Mouse (Mus musculus) kidney, adult 2 months (tissue): ENCODE results near the gene Inhbb. TPM values are rescaled to one million over a fixed set of nuclear protein-coding genes. Genes with fewer than 3 reads are reported as not detected.

Experiments used
- DNase-seq: peaks from one replicate; pipeline ENCODE4 v3.0.0; 2021
- H3K27ac ChIP-seq: fragments of 200-500 bp; 2 replicates; pipeline ENCODE4 v1.5.1; 2012; ENCODE audit warnings: low read depth, low read length, control low read depth, inconsistent platforms; ENCODE audit not compliant: insufficient read depth
- H3K27me3 ChIP-seq: fragments of 200-500 bp; replicated peaks from 2 replicates; pipeline ENCODE4 v1.6.1; 2012; ENCODE audit warnings: mild to moderate bottlenecking, moderate library complexity, low read length, inconsistent platforms; ENCODE audit not compliant: control insufficient read depth, insufficient read depth
- H3K36me3 ChIP-seq: fragments of 200-500 bp; 2 replicates; pipeline ENCODE4 v1.6.1; 2012; ENCODE audit warnings: mild to moderate bottlenecking, moderate library complexity, low read length, inconsistent platforms; ENCODE audit not compliant: control insufficient read depth, insufficient read depth
- H3K4me1 ChIP-seq: fragments of 200-500 bp; 2 replicates; pipeline ENCODE4 v1.6.1; 2011; ENCODE audit warnings: low read length; ENCODE audit not compliant: control insufficient read depth, insufficient read depth
- H3K4me3 ChIP-seq: fragments of 200-500 bp; 2 replicates; pipeline ENCODE4 v1.5.1; 2011; ENCODE audit warnings: mild to moderate bottlenecking, low read depth, low read length, control low read depth; ENCODE audit not compliant: insufficient read depth
- CTCF ChIP-seq: fragments of 200-500 bp; conservative IDR thresholded peaks from 2 replicates; pipeline ENCODE4 v1.5.1; 2011; ENCODE audit warnings: low read depth, mild to moderate bottlenecking, control low read depth, low read length, moderate library complexity, mixed read lengths; ENCODE audit not compliant: insufficient read depth, insufficient read length
- POLR2A ChIP-seq: fragments of 200-500 bp; IDR thresholded peaks from one replicate; pipeline ENCODE4 v1.6.1; 2011; ENCODE audit warnings: low read depth, low read length, control low read depth
- WGBS: fragments of 180-500 bp; shearing (Covaris S2); methylation state at CpG from one replicate; pipeline ENCODE4 v1.1.7; 2018; 5-methylcytosine and 5-hydroxymethylcytosine counted together
- polyA plus RNA-seq: library from polyadenylated mRNA; depleted of rRNA; stranded (reverse); fragments of >200 nt; gene quantifications from 2 replicates; pipeline ENCODE4 v1.2.3, GENCODE M21; 2012

Inhbb gene
- polyA plus RNA-seq, 1 experiment = 0.72 TPM

DNA sequence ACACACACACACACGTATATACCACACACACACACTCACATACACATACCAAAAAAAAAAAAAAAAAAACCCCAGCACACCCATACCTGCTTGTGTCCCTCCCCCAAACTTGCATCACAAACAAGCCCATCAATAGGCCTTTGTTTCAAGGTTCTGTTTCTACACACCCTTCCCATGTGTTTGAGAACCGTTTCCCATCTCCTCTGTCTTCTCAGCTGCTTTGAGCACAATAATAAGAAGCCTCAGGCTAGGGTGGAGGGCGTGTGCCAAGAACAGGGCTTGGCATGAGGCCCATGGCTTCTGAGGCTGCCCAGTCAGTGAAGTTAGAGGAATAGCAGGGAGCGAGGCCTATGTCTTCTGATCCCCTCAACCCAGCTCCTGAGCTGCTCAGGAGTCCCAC is 31.7 kb upstream of the Inhbb start:
- Histone ChIP-seq H3K4me3 (no peak overlapping the region), H3K36me3 (no peaks in the 10 kb centered on the region), H3K27ac (no peak overlapping the region), H3K27me3 (no peaks in the 10 kb centered on the region), H3K4me1 (peaks cover 5% of the 10 kb centered on the region; the same call in 1 of the 2 replicates)
- TF ChIP-seq POLR2A (no peak), CTCF (no peak)
- no peak for DNase-seq
- whole genome bisulfite sequencing = 62% methylated on average over 3 of the region's 4 CpGs

- H3K27ac ChIP-seq = no peak overlapping the region
- no peak overlapping the region for H3K4me3 ChIP-seq
- no peaks in the 10 kb centered on the region for H3K27me3 ChIP-seq
- H3K36me3 ChIP-seq = no peaks in the 10 kb centered on the region
- 61% methylated on average over 10 of the region's 10 CpGs for WGBS
- no peak for DNase-seq
- no peaks in the 10 kb centered on the region for H3K4me1 ChIP-seq
- TF ChIP-seq CTCF (no peak), POLR2A (no peak)
Observed at GRCm38 (mm10) chr1:119451417-119451816, 29.4 kb upstream of the Inhbb start.

DNA sequence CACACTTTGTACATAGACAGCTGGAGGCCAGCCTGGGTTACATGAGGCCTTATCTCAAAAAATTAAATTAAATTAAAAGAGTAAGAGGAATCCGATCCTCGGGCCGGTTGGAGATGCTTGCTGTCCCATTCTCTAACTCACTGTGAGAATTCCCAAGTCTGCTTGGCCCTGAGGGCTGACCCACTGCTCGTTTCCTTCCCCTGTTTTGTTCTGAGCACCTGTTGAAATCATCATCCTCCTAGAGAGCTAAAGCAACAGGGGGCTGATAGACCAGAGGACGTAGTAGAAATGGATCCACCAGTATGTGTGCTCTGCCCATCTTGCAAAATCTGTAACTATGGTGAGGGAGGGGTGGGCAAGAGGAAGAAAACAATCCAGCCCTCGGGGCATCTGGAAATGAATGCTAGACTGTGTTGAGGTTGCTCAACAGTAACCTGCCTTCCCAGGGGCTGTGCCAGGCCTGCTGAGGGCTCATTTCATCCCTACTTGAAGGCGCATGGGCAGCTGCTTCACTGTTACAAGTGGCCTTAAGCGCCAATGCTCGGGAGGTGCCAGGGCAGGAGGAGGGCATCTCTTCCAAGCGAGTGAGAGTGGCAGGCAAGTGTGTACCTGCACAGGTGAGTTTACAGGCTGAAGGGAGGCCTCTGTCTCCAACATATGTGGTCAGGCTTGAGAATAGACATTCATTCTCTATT is 28.8 kb upstream of the Inhbb start:
- WGBS = 80% methylated on average over 10 of the region's 10 CpGs
- H3K4me1 ChIP-seq = no peaks in the 10 kb centered on the region
- no peak overlapping the region for H3K27ac ChIP-seq
- no peak for DNase-seq
- TF ChIP-seq POLR2A (no peak), CTCF (no peak)
- H3K36me3 ChIP-seq = no peaks in the 10 kb centered on the region
- H3K27me3 ChIP-seq = no peaks in the 10 kb centered on the region
- no peak overlapping the region for H3K4me3 ChIP-seq

- H3K4me1 ChIP-seq = no peaks in the 10 kb centered on the region
- no peaks in the 10 kb centered on the region for H3K36me3 ChIP-seq
- WGBS = 64% methylated on average over 10 of the region's 10 CpGs
- no peak for TF ChIP-seq POLR2A
- TF ChIP-seq CTCF = no peak
- no peaks in the 10 kb centered on the region for H3K27me3 ChIP-seq
- H3K27ac ChIP-seq = no peak overlapping the region
- no peak for DNase-seq
- no peak overlapping the region for H3K4me3 ChIP-seq
Observed at GRCm38 (mm10) chr1:119446753-119447283, 24.8 kb upstream of the Inhbb start.

DNA sequence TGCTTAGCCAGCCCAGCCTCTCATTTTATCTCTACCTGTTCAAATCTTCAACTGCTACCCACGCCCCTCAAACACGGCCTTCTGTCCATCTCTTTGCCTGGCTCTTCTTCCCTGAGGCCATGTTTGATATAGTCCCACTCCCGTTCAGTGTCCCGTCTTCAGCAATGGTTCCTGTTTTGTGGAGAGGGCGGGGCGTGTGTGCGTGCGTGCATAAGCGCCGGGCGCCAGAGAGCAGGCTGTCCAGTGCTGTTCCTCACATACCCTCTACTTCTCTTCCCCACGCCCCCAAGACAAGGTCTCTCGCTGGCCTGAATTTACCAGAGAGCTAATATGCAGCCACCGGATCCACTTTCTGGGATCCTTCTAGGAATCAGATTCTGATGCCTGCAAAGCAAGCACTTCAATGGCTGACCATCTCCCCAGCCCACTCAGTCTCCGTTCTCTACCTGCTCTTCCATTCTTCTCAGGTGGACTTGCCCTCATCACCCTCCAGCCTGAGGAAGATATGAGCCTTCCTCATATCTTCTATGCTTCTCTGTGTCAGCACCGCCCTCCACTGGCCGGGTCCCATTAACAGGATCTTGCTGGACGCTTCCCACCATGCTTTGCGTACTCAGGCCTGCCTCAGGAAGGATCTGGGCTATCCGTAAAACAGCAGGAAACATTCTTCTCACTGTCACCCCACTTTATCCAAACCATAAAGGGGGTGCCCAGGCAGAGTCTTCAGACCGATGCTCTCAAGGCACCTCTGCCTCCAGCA is 21.7 kb upstream of the Inhbb start:
- H3K27me3 ChIP-seq = no peaks in the 10 kb centered on the region
- no peaks in the 10 kb centered on the region for H3K4me1 ChIP-seq
- H3K27ac ChIP-seq = no peak overlapping the region
- H3K4me3 ChIP-seq = no peak overlapping the region
- TF ChIP-seq CTCF (peak; percentile 24; the same call in 1 of the 2 replicates), POLR2A (no peak)
- no peaks in the 10 kb centered on the region for H3K36me3 ChIP-seq
- 86% methylated on average over 21 of the region's 21 CpGs for WGBS
- no peak for DNase-seq

DNA sequence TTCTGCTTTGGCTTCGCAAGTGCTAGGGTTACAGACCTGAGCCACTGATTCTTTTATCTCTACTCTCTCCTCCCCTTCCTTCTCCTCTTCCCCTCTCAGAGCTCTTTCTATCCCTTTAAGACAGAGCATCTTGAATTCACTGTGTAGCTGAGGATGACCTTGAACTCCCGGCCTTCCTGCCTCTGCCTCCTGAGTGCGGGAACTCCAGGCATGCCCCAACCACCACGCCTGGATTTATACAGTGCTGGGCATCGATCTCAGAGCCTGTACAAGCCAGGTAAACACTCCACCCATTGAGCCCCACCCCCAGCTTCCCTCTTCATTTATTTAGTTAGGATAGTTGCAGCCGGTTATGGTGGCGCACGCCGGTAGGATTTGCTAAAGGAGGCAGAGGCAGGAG is 20.9 kb upstream of the Inhbb start:
- 89% methylated on average over 9 of the region's 9 CpGs for WGBS

GRCm38 (mm10) chr1:119438105-119438637 is 16.1 kb upstream of the Inhbb start:
- 92% methylated on average over 9 of the region's 9 CpGs for WGBS
- DNase-seq = no peak
- TF ChIP-seq CTCF = no peak
- TF ChIP-seq POLR2A = no peak

More for the DNA sequence above, 20.9 kb upstream of the Inhbb start:
- TF ChIP-seq POLR2A = no peak
- TF ChIP-seq CTCF = no peak
- H3K4me3 ChIP-seq = no peak overlapping the region
- H3K27me3 ChIP-seq = no peaks in the 10 kb centered on the region
- H3K27ac ChIP-seq = no peak overlapping the region
- H3K36me3 ChIP-seq = no peaks in the 10 kb centered on the region
- DNase-seq = no peak
- no peaks in the 10 kb centered on the region for H3K4me1 ChIP-seq

More at GRCm38 (mm10) chr1:119438105-119438637, 16.1 kb upstream of the Inhbb start:
- no peaks in the 10 kb centered on the region for H3K27me3 ChIP-seq
- no peak overlapping the region for H3K27ac ChIP-seq
- H3K36me3 ChIP-seq = no peaks in the 10 kb centered on the region
- no peaks in the 10 kb centered on the region for H3K4me1 ChIP-seq
- no peak overlapping the region for H3K4me3 ChIP-seq
